Mouse (Mus musculus): ENCODE measurements around the gene Scfd2. TPM values are rescaled to one million over a fixed set of nuclear protein-coding genes. Genes with fewer than 3 reads are reported as not detected.

The Scfd2 gene
- polyA plus RNA-seq, 2 experiments = 3.9 to 9.4 TPM

DNA sequence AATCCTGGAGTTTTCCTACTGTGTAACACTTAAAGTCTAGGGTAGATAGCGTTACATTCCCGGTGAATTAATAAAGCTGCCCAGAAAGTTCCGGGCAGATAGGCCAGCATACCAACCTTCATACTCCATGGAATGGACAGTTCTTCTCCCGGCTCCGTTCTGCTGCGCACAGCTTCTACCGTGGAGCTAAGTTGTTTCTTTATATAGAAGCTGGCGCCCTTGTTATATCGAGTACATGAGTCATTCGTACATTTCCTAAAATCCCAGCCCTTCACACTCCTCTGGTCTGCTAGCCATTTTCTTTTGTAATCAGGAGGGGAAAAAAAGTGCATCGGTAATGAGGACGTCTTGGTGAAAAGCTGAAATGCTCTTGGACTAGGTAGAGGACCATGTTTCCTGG is 343.5 kb downstream of the Scfd2 start:
- no peaks in the 10 kb centered on the region; the same call in 1 of the 2 replicates for H3K27me3 ChIP-seq (ENCODE audit: control insufficient read depth, insufficient read depth, low read length)
- WGBS (ENCODE audit: insufficient replicate concordance) = 74% methylated on average over 12 of the region's 12 CpGs
- DNase-seq (ENCODE audit: low read depth in 3 of 3, low spot score in 3 of 3) (no peak), ATAC-seq (ENCODE audit: insufficient read depth) (no peak)
- TF ChIP-seq CTCF (IDR thresholded peaks at IDR 0.05; ENCODE audit: low read depth) = no peak
- TF ChIP-seq EP300 (IDR thresholded peaks at IDR 0.05; ENCODE audit: low read depth) = no peak
- H3K4me2 ChIP-seq (ENCODE audit: low read depth) = no peak overlapping the region
- no peaks in the 10 kb centered on the region for H3K36me3 ChIP-seq (replicated peaks; ENCODE audit: control insufficient read depth, insufficient read depth, low read depth)
- H3K27ac ChIP-seq = no peak overlapping the region
- no peaks in the 10 kb centered on the region for H3K9me3 ChIP-seq (ENCODE audit: control insufficient read depth, low read length)
- no peak overlapping the region for H3K4me3 ChIP-seq (ENCODE audit: insufficient read depth in 1 of 2, low read depth in 2 of 2, low read length in 2 of 2)
- no peak overlapping the region for H3K9ac ChIP-seq (replicated peaks)
- no peaks in the 10 kb centered on the region for H3K4me1 ChIP-seq (replicated peaks; ENCODE audit: control insufficient read depth in 2 of 2, insufficient read depth in 2 of 2, low read length in 1 of 2)

GRCm38 (mm10) chr5:74184607-74185006 is 347.0 kb downstream of the Scfd2 start:
- Histone ChIP-seq H3K36me3 (replicated peaks; ENCODE audit: control insufficient read depth, insufficient read depth, low read depth) (no peaks in the 10 kb centered on the region), H3K9me3 (ENCODE audit: control insufficient read depth, low read length) (no peaks in the 10 kb centered on the region), H3K4me1 (replicated peaks; ENCODE audit: control insufficient read depth in 2 of 2, insufficient read depth in 2 of 2, low read length in 1 of 2) (no peaks in the 10 kb centered on the region), H3K27me3 (ENCODE audit: control insufficient read depth, insufficient read depth, low read length) (no peaks in the 10 kb centered on the region), H3K4me3 (ENCODE audit: insufficient read depth in 1 of 2, low read depth in 2 of 2, low read length in 2 of 2) (no peak overlapping the region), H3K9ac (replicated peaks) (no peak overlapping the region), H3K4me2 (ENCODE audit: low read depth) (no peak overlapping the region), H3K27ac (no peak overlapping the region)
- TF ChIP-seq EP300 (IDR thresholded peaks at IDR 0.05; ENCODE audit: low read depth) (no peak), CTCF (IDR thresholded peaks at IDR 0.05; ENCODE audit: low read depth) (no peak)
- DNase-seq (ENCODE audit: low read depth in 3 of 3, low spot score in 3 of 3) = no peak
- no peak for ATAC-seq (ENCODE audit: insufficient read depth)
- WGBS (ENCODE audit: insufficient replicate concordance) = 45% methylated on average over 9 of the region's 9 CpGs

DNA sequence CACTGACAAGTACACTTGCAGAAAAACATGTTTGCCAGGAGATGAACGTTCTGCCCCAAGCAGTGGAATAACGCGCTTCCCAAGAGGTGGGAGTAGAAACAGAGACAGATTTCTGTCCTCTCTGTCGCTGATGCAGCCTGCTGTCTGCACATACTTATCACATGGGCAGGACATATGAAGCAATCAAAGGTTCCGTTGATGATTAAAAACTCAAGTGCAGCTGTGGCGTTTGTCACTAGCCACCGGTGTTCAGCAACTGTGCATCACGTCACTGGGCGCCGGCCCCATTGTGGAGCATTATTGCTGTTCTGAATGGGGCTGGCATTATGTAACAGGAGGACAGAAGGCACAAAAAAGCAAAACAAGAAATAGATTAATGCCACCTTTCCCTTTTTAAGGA is 348.4 kb downstream of the Scfd2 start:
- no peaks in the 10 kb centered on the region for H3K4me1 ChIP-seq (replicated peaks; ENCODE audit: control insufficient read depth in 2 of 2, insufficient read depth in 2 of 2, low read length in 1 of 2)
- no peak overlapping the region for H3K9ac ChIP-seq (replicated peaks)
- H3K36me3 ChIP-seq (replicated peaks; ENCODE audit: control insufficient read depth, insufficient read depth, low read depth) = no peaks in the 10 kb centered on the region
- DNase-seq (ENCODE audit: low read depth in 3 of 3, low spot score in 3 of 3) (no peak), ATAC-seq (ENCODE audit: insufficient read depth) (no peak)
- H3K9me3 ChIP-seq (ENCODE audit: control insufficient read depth, low read length) = no peaks in the 10 kb centered on the region
- 76% methylated on average over 10 of the region's 10 CpGs for WGBS (ENCODE audit: insufficient replicate concordance)
- no peak overlapping the region for H3K4me3 ChIP-seq (ENCODE audit: insufficient read depth in 1 of 2, low read depth in 2 of 2, low read length in 2 of 2)
- H3K27ac ChIP-seq = no peak overlapping the region
- H3K27me3 ChIP-seq (ENCODE audit: control insufficient read depth, insufficient read depth, low read length) = no peaks in the 10 kb centered on the region
- H3K4me2 ChIP-seq (ENCODE audit: low read depth) = no peak overlapping the region
- TF ChIP-seq CTCF (IDR thresholded peaks at IDR 0.05; ENCODE audit: low read depth) = no peak
- no peak for TF ChIP-seq EP300 (IDR thresholded peaks at IDR 0.05; ENCODE audit: low read depth)

DNA sequence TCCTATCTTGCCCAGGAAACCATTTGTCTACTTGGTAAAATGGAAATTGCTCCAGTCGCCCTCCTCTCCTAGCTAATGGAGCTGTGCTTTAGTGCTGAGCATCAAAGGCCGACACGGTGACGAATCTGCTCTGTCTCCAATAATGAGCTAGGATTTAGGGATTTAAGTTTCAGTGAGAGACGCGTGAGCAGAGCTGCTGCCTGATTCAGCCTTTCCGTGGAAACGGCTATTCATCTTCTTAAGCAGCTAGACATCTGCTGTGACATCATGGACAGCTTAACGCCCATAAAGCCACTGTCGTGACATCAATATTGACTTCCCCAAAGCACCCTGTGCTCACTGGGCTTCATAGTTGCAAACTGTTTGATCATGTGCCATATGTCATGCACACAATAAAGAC is 351.3 kb downstream of the Scfd2 start:
- no peaks in the 10 kb centered on the region for H3K9me3 ChIP-seq (ENCODE audit: control insufficient read depth, low read length)
- no peak for ATAC-seq (ENCODE audit: insufficient read depth)
- H3K27ac ChIP-seq = no peak overlapping the region
- TF ChIP-seq CTCF (IDR thresholded peaks at IDR 0.05; ENCODE audit: low read depth) (no peak), EP300 (IDR thresholded peaks at IDR 0.05; ENCODE audit: low read depth) (no peak)
- WGBS (ENCODE audit: insufficient replicate concordance) = 60% methylated on average over 10 of the region's 10 CpGs
- no peaks in the 10 kb centered on the region for H3K36me3 ChIP-seq (replicated peaks; ENCODE audit: control insufficient read depth, insufficient read depth, low read depth)
- H3K4me2 ChIP-seq (ENCODE audit: low read depth) = no peak overlapping the region
- DNase-seq (ENCODE audit: low read depth in 3 of 3, low spot score in 3 of 3) = no peak
- no peaks in the 10 kb centered on the region; a peak in 1 of 4 replicates for H3K4me1 ChIP-seq (replicated peaks; ENCODE audit: control insufficient read depth in 2 of 2, insufficient read depth in 2 of 2, low read length in 1 of 2)
- no peaks in the 10 kb centered on the region for H3K27me3 ChIP-seq (ENCODE audit: control insufficient read depth, insufficient read depth, low read length)
- no peak overlapping the region for H3K9ac ChIP-seq (replicated peaks)
- H3K4me3 ChIP-seq (ENCODE audit: insufficient read depth in 1 of 2, low read depth in 2 of 2, low read length in 2 of 2) = no peak overlapping the region

- Histone ChIP-seq H3K4me2 (ENCODE audit: low read depth) (no peak overlapping the region), H3K9ac (replicated peaks) (no peak overlapping the region), H3K36me3 (replicated peaks; ENCODE audit: control insufficient read depth, insufficient read depth, low read depth) (no peaks in the 10 kb centered on the region), H3K9me3 (ENCODE audit: control insufficient read depth, low read length) (no peaks in the 10 kb centered on the region), H3K4me1 (replicated peaks; ENCODE audit: control insufficient read depth in 2 of 2, insufficient read depth in 2 of 2, low read length in 1 of 2) (peaks cover 0 to 8% of the 10 kb centered on the region in 2 experiments; a peak in 2 of 4 replicates), H3K27me3 (ENCODE audit: control insufficient read depth, insufficient read depth, low read length) (no peaks in the 10 kb centered on the region; the same call in 1 of the 2 replicates), H3K27ac (no peak overlapping the region), H3K4me3 (ENCODE audit: insufficient read depth in 1 of 2, low read depth in 2 of 2, low read length in 2 of 2) (no peak overlapping the region)
- WGBS (ENCODE audit: insufficient replicate concordance) = 57% methylated on average over 14 of the region's 14 CpGs
- ATAC-seq (ENCODE audit: insufficient read depth) (no peak), DNase-seq (ENCODE audit: low read depth in 3 of 3, low spot score in 3 of 3) (no peak)
- TF ChIP-seq EP300 (IDR thresholded peaks at IDR 0.05; ENCODE audit: low read depth) (no peak), CTCF (IDR thresholded peaks at IDR 0.05; ENCODE audit: low read depth) (no peak)
These were observed 355.9 kb downstream of the Scfd2 start for GRCm38 (mm10) chr5:74175526-74176270.
